Mouse (Mus musculus) kidney, adult 2 months (tissue): ENCODE data around the gene Akap6. TPM values are rescaled to one million over a fixed set of nuclear protein-coding genes. Genes with fewer than 3 reads are reported as not detected.

ENCODE experiments used
- DNase-seq: peaks from one replicate; pipeline ENCODE4 v3.0.0; 2021
- H3K27ac ChIP-seq: fragments of 200-500 bp; 2 replicates; pipeline ENCODE4 v1.5.1; 2012; ENCODE audit warnings: low read depth, low read length, control low read depth, inconsistent platforms; ENCODE audit not compliant: insufficient read depth
- H3K27me3 ChIP-seq: fragments of 200-500 bp; replicated peaks from 2 replicates; pipeline ENCODE4 v1.6.1; 2012; ENCODE audit warnings: mild to moderate bottlenecking, moderate library complexity, low read length, inconsistent platforms; ENCODE audit not compliant: control insufficient read depth, insufficient read depth
- H3K36me3 ChIP-seq: fragments of 200-500 bp; 2 replicates; pipeline ENCODE4 v1.6.1; 2012; ENCODE audit warnings: mild to moderate bottlenecking, moderate library complexity, low read length, inconsistent platforms; ENCODE audit not compliant: control insufficient read depth, insufficient read depth
- H3K4me1 ChIP-seq: fragments of 200-500 bp; 2 replicates; pipeline ENCODE4 v1.6.1; 2011; ENCODE audit warnings: low read length; ENCODE audit not compliant: control insufficient read depth, insufficient read depth
- H3K4me3 ChIP-seq: fragments of 200-500 bp; 2 replicates; pipeline ENCODE4 v1.5.1; 2011; ENCODE audit warnings: mild to moderate bottlenecking, low read depth, low read length, control low read depth; ENCODE audit not compliant: insufficient read depth
- CTCF ChIP-seq: fragments of 200-500 bp; conservative IDR thresholded peaks from 2 replicates; pipeline ENCODE4 v1.5.1; 2011; ENCODE audit warnings: low read depth, mild to moderate bottlenecking, control low read depth, low read length, moderate library complexity, mixed read lengths; ENCODE audit not compliant: insufficient read depth, insufficient read length
- POLR2A ChIP-seq: fragments of 200-500 bp; IDR thresholded peaks from one replicate; pipeline ENCODE4 v1.6.1; 2011; ENCODE audit warnings: low read depth, low read length, control low read depth
- WGBS: fragments of 180-500 bp; shearing (Covaris S2); methylation state at CpG from one replicate; pipeline ENCODE4 v1.1.7; 2018; 5-methylcytosine and 5-hydroxymethylcytosine counted together
- polyA plus RNA-seq: library from polyadenylated mRNA; depleted of rRNA; stranded (reverse); fragments of >200 nt; gene quantifications from 2 replicates; pipeline ENCODE4 v1.2.3, GENCODE M21; 2012; rRNA removed

The Akap6 gene
- polyA plus RNA-seq, 1 experiment, result 0.25 TPM

DNA sequence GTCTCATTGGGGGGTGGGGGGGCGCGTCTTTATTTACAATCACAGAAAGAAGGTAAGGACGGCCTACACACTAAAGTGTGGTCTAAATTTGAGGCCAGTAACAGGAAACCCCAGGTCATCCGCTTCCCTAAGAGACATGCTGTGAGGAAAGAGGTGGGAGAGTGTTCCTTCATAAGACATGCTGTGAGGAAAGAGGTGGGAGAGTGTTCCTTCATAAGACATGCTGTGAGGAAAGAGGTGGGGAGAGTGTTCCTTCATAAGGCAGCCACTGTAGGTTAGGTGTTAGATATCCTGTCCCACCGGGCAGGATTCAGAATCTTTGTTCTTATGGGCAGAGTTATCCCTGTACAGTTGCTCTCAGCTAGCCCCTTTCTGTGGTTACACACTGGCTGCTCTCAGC is 494.5 kb downstream of the Akap6 start:
- no peaks in the 10 kb centered on the region for H3K27me3 ChIP-seq
- no peak for TF ChIP-seq POLR2A
- no peak for TF ChIP-seq CTCF
- no peak overlapping the region for H3K27ac ChIP-seq
- H3K36me3 ChIP-seq, result no peaks in the 10 kb centered on the region
- DNase-seq, result no peak
- 76% methylated on average over 5 of the region's 5 CpGs for WGBS
- H3K4me3 ChIP-seq, result no peak overlapping the region
- no peaks in the 10 kb centered on the region for H3K4me1 ChIP-seq

Other genes with a start within 250 kb of the Akap6 start
- gene Arhgap5, start 195.4 kb upstream of the Akap6 start, polyA plus RNA-seq, result 6.1 and 9.9 TPM in 2 replicates